Mouse (Mus musculus): ENCODE data around the gene Psmb7. TPM values are rescaled to one million over a fixed set of nuclear protein-coding genes. Genes with fewer than 3 reads are reported as not detected.

The Psmb7 gene
- polyA plus RNA-seq, 1 experiment from 2014 or later: 204 TPM

DNA sequence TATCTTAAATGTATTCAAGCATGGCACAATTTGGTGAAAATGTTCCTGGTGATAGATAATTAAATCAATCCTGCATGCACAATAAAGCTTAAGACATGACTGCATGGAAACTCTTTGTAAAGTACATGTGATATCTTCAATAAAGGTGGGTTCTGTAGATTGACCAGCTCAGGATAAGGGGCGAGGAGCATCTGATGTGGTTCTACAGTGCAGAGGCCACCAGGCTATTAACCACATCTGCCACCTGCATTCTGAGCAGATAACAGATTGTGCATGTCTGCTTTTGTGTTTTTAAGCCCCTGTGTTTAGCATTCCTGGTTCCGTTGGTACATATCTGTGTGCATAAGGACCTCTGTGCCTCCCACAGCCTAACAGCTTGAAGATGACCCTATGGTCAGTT is 100.7 kb downstream of the Psmb7 start:
- Histone ChIP-seq H3K4me2 (no peak overlapping the region), H3K27me3 (no peaks in the 10 kb centered on the region), H3K4me1 (replicated peaks) (peaks cover 70% of the 10 kb centered on the region), H3K9me3 (replicated peaks) (no peaks in the 10 kb centered on the region), H3K36me3 (no peaks in the 10 kb centered on the region), H3K9ac (no peak overlapping the region), H3K27ac (no peak overlapping the region), H3K4me3 (no peak overlapping the region)
- ATAC-seq (replicated peaks; ENCODE audit: insufficient number of reproducible peaks, insufficient read depth, low FRiP score, low read depth): no peak
- WGBS: 85% methylated on average over 2 of the region's 2 CpGs

DNA sequence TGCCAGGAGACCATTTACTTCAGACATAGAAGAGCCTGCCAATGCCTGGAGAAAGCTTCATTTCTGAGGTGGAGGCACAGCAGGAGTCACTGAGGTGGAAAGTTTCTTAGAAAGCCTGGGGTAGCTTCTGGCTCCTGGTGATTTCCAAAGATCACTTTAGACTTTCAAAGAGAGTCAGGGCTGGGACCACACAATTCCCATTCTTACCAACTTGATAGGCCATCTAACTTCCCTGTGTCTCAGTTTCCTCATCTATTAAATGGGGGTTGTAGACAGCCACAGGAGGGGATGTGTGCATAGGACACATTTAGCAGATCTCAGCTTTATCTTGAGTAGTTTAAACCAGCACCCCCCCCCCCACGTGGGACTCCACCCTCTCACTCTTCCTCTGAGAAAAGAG is 101.5 kb downstream of the Psmb7 start:
- H3K27ac ChIP-seq: no peak overlapping the region
- no peaks in the 10 kb centered on the region for H3K9me3 ChIP-seq (replicated peaks)
- no peaks in the 10 kb centered on the region for H3K36me3 ChIP-seq
- no peak overlapping the region for H3K4me2 ChIP-seq
- H3K4me1 ChIP-seq (replicated peaks): peaks cover 69% of the 10 kb centered on the region
- H3K27me3 ChIP-seq: no peaks in the 10 kb centered on the region
- no peak for ATAC-seq (replicated peaks; ENCODE audit: insufficient number of reproducible peaks, insufficient read depth, low FRiP score, low read depth)
- no peak overlapping the region for H3K4me3 ChIP-seq
- 29% methylated on average over 1 of the region's 1 CpGs for WGBS
- no peak overlapping the region for H3K9ac ChIP-seq

DNA sequence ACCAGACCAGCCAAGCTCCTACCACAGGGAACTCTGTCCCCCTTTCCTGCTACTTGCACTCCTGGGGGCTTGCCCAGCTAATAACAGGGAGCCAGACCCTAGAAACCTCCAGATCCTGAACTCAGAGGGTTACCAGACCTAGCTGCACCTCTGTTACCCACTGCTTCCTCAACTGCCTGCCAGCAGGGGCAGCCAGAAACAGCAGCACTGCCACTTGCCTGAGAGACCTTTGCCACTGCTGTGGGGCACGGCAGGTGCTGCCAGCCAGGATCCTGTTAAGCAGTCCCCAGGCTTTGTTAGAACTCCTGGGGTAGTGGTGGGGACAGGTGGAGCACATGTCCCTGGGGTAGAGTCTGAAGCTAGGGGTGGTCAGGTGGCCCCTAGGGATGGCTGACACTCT is 102.3 kb downstream of the Psmb7 start:
- H3K4me2 ChIP-seq: peak overlapping the region; percentile 31; the same call in 1 of the 2 replicates

DNA sequence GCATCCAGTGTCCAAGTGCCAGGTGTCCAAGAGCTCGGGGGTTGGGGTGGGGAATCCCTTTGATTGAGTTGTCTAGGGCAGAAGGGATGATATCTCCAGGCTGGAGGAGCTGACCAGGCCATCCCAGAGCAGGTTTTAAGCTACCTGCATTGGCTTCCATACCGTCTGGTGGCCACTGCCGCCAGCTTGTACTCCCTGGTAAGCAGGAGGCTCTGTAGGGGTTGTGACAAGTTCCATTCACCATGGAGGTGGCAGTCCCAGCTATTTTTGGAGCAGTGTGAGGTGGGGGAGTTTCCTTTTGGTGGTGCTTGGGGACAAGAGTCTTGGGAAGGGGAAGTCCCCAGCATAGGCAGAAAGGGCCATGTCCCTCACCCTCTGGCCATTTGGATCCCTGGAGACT is 102.8 kb downstream of the Psmb7 start:
- whole genome bisulfite sequencing: 46% methylated on average over 3 of the region's 3 CpGs
- H3K27ac ChIP-seq: peak overlapping the region; percentile 56
- H3K4me3 ChIP-seq: no peak overlapping the region
- H3K27me3 ChIP-seq: no peaks in the 10 kb centered on the region
- H3K9me3 ChIP-seq (replicated peaks): no peaks in the 10 kb centered on the region
- no peaks in the 10 kb centered on the region for H3K36me3 ChIP-seq
- H3K9ac ChIP-seq: peak overlapping the region; percentile 31; the same call in 1 of the 2 replicates
- H3K4me1 ChIP-seq (replicated peaks): peaks cover 69% of the 10 kb centered on the region
- peak overlapping the region; percentile 31; the same call in 1 of the 2 replicates for H3K4me2 ChIP-seq
- 0 out of 2 replicates have a peak, but pooled peaks have one; percentile 19 for ATAC-seq (replicated peaks; ENCODE audit: insufficient number of reproducible peaks, insufficient read depth, low FRiP score, low read depth)

More for the DNA sequence above, 102.3 kb downstream of the Psmb7 start:
- H3K27me3 ChIP-seq: no peaks in the 10 kb centered on the region
- no peaks in the 10 kb centered on the region for H3K9me3 ChIP-seq (replicated peaks)
- peak overlapping the region; percentile 56 for H3K27ac ChIP-seq
- no peak overlapping the region for H3K4me3 ChIP-seq
- no peak for ATAC-seq (replicated peaks; ENCODE audit: insufficient number of reproducible peaks, insufficient read depth, low FRiP score, low read depth)
- peaks cover 69% of the 10 kb centered on the region for H3K4me1 ChIP-seq (replicated peaks)
- 50% methylated on average over 1 of the region's 1 CpGs for WGBS
- H3K9ac ChIP-seq: peak overlapping the region; percentile 31; the same call in 1 of the 2 replicates
- H3K36me3 ChIP-seq: no peaks in the 10 kb centered on the region

DNA sequence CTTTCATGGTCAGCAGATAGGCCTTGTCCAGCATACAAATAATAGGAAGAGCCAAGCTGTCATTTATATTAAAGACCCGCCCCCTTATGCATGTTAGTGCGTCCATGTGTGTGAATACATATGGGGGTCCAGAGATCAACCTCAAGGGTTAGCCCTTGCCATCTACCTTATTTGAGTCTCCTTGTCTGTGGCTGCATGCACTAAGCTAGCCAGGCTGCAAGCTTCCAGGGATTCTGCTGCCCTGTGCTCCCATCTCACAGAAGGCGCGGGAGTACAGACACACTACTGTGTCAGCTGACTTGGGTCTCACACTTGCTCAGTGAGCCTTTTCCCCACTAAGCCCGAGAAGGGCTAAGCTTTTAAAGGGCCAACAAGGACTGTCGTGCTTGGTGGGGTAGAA is 103.2 kb downstream of the Psmb7 start:
- Histone ChIP-seq H3K36me3 (no peaks in the 10 kb centered on the region), H3K9me3 (replicated peaks) (no peaks in the 10 kb centered on the region), H3K4me1 (replicated peaks) (peaks cover 69% of the 10 kb centered on the region), H3K27ac (peak overlapping the region; percentile 56), H3K4me2 (0 out of 2 replicates have a peak overlapping the region, but pooled peaks have one; percentile 31), H3K4me3 (no peak overlapping the region), H3K27me3 (no peaks in the 10 kb centered on the region), H3K9ac (no peak overlapping the region)
- no peak for ATAC-seq (replicated peaks; ENCODE audit: insufficient number of reproducible peaks, insufficient read depth, low FRiP score, low read depth)
- WGBS: 69% methylated on average over 6 of the region's 6 CpGs

DNA sequence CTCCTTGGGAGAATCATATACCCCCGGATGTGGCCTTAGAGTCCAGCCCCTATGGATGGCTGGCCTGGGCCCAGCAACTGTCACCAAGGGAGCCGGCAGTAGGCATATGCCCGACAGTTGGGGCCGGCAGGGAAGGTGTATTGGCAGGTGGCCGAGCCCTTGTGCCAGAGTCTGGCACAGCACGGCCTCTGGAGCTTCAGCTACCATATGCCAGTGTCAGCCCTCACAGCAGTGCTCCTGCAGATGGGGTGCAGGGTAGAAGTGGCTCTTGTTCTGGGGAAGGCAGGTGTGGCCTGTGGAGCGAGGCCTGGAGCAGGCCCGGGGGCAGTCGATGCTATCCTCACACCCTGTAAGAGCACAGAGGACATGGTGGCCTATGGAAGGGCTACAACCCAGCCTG is 104.2 kb downstream of the Psmb7 start:
- Histone ChIP-seq H3K4me1 (replicated peaks) (peaks cover 73% of the 10 kb centered on the region), H3K9me3 (replicated peaks) (no peaks in the 10 kb centered on the region), H3K4me2 (no peak overlapping the region), H3K36me3 (no peaks in the 10 kb centered on the region), H3K27ac (no peak overlapping the region), H3K27me3 (no peaks in the 10 kb centered on the region), H3K9ac (no peak overlapping the region), H3K4me3 (no peak overlapping the region)
- WGBS: 83% methylated on average over 9 of the region's 9 CpGs
- ATAC-seq (replicated peaks; ENCODE audit: insufficient number of reproducible peaks, insufficient read depth, low FRiP score, low read depth): no peak

Small RNAs within 50 kb of the gene (microRNA-seq; reads per million reads assigned to microRNA genes)
- not detected for gene Gm27634

Other genes with a start within 250 kb of the Psmb7 start
- 60.8 and 71.4 TPM in 2 replicates for gene Nek6, start 132.4 kb downstream of the Psmb7 start, polyA plus RNA-seq (2015; fragmentation: Nextera tagmentation; extraction: Ambion mirVana)
- 0.04 TPM in 1 of 2 replicates, not detected in the other for gene Nr5a1, start 70.5 kb upstream of the Psmb7 start, polyA plus RNA-seq (2015; fragmentation: Nextera tagmentation; extraction: Ambion mirVana)

Data from heart, embryonic 15.5 days (tissue).